Mouse (Mus musculus) CH12F3 (cell line): Measurements from ENCODE around the gene Tns2.
"Not testable (repeated sequence)": the region's sequence is repeated elsewhere in the genome, so short reads cannot be mapped to it uniquely, and the experiment has no call there.

Experiments used
- in situ Hi-C: fragments of 300-500 bp; cut with MboI; formaldehyde crosslinking; loops from 2 replicates; pipeline ENCODE4 v1.14.3; 2020; ENCODE audit warnings: low sequenced_read_pairs

The Tns2 gene

GRCm38 (mm10) chr15:102134709-102135108, 34.5 kb downstream of the Tns2 start:
- in situ Hi-C loops = no loop called here

- in situ Hi-C loops = no loop called here
Measured at GRCm38 (mm10) chr15:102135522-102136128, 35.4 kb downstream of the Tns2 start.

GRCm38 (mm10) chr15:102136129-102136758, 36.0 kb downstream of the Tns2 start, which contains the start of gene Spryd3:
Gene Spryd3 (minus strand): TSS chr15:102136234.
- in situ Hi-C loops = no loop called here

GRCm38 (mm10) chr15:102141120-102141519, 40.9 kb downstream of the Tns2 start:
- in situ Hi-C loops = no loop called here

GRCm38 (mm10) chr15:102142914-102143912, 43.0 kb downstream of the Tns2 start:
- in situ Hi-C loops = no loop called here

- in situ Hi-C loops = no loop called here
Measured at GRCm38 (mm10) chr15:102144274-102144711, 44.1 kb downstream of the Tns2 start, which contains the start of gene Igfbp6. Gene Igfbp6 (plus strand): TSS chr15:102144362.

- in situ Hi-C loops = no loop called here
Measured at GRCm38 (mm10) chr15:102144726-102145125, 44.5 kb downstream of the Tns2 start.

GRCm38 (mm10) chr15:102145330-102145729, 45.1 kb downstream of the Tns2 start:
- in situ Hi-C loops = no loop called here

- in situ Hi-C loops = no loop called here
Measured at GRCm38 (mm10) chr15:102146089-102146488, 45.9 kb downstream of the Tns2 start.

GRCm38 (mm10) chr15:102146882-102147281, 46.7 kb downstream of the Tns2 start:
- in situ Hi-C loops = no loop called here

- in situ Hi-C loops = no loop called here
Measured at GRCm38 (mm10) chr15:102147674-102148402, 47.6 kb downstream of the Tns2 start.

- in situ Hi-C loops = no loop called here
Measured at GRCm38 (mm10) chr15:102149561-102149960, 49.3 kb downstream of the Tns2 start.

- in situ Hi-C loops = no loop called here
Measured at GRCm38 (mm10) chr15:102150301-102151135, 50.3 kb downstream of the Tns2 start, which contains the start of gene Soat2. Gene Soat2 (plus strand): TSS chr15:102150526.

GRCm38 (mm10) chr15:102152646-102153045, 52.4 kb downstream of the Tns2 start:
- in situ Hi-C loops = no loop called here

GRCm38 (mm10) chr15:102155006-102155405, 54.8 kb downstream of the Tns2 start:
- in situ Hi-C loops = not testable (repeated sequence)

- in situ Hi-C loops = no loop called here
Measured at GRCm38 (mm10) chr15:102156836-102157235, 56.6 kb downstream of the Tns2 start.

- in situ Hi-C loops = no loop called here
Measured at GRCm38 (mm10) chr15:102160415-102161060, 60.3 kb downstream of the Tns2 start.

- in situ Hi-C loops = no loop called here
Measured at GRCm38 (mm10) chr15:102163900-102164693, 63.9 kb downstream of the Tns2 start.
